Mouse (Mus musculus) lung, postnatal 0 days (tissue): Measurements from ENCODE around the gene Tes3-ps. TPM values are rescaled to one million over a fixed set of nuclear protein-coding genes. Genes with fewer than 3 reads are reported as not detected.

Source experiments
- ATAC-seq: fragments of 200-750 bp; cut with Nextera tagmentation; 2 replicates; pipeline ENCODE4 v1.8.0; 2017; ENCODE audit warnings: moderate library complexity
- DNase-seq: peaks from one replicate; pipeline ENCODE4 v3.0.0-alpha.2; 2016; ENCODE audit warnings: low spot score
- H3K27ac ChIP-seq: fragments of 300-500 bp; sonication (generic); 2 replicates; pipeline ENCODE4 v1.5.1; 2014; ENCODE audit warnings: antibody characterized with exemption, mild to moderate bottlenecking, low read length, mixed read lengths
- H3K27me3 ChIP-seq: fragments of 300-500 bp; sonication (generic); replicated peaks from 2 replicates; pipeline ENCODE4 v1.6.1; 2014; ENCODE audit warnings: low read length, mixed read lengths; ENCODE audit not compliant: insufficient read depth
- H3K36me3 ChIP-seq: fragments of 300-500 bp; sonication (generic); 2 replicates; pipeline ENCODE4 v1.6.1; 2014; ENCODE audit warnings: low read length, mixed read lengths; ENCODE audit not compliant: insufficient read depth
- H3K4me1 ChIP-seq: fragments of 300-500 bp; sonication (generic); 2 replicates; pipeline ENCODE4 v1.6.1; 2014; ENCODE audit warnings: antibody characterized with exemption, low read depth, low read length, mixed read lengths; ENCODE audit not compliant: insufficient read depth
- H3K4me2 ChIP-seq: fragments of 300-500 bp; sonication (generic); replicated peaks from 2 replicates; pipeline ENCODE4 v1.6.1; 2014; ENCODE audit warnings: low read depth, mild to moderate bottlenecking, low read length, moderate library complexity, mixed read lengths
- H3K4me3 ChIP-seq: fragments of 300-500 bp; sonication (generic); 2 replicates; pipeline ENCODE4 v1.5.1; 2014; ENCODE audit warnings: low read depth, low read length
- H3K9ac ChIP-seq: fragments of 300-500 bp; sonication (generic); replicated peaks from 2 replicates; pipeline ENCODE4 v1.6.1; 2014; ENCODE audit warnings: low read depth, mild to moderate bottlenecking
- H3K9me3 ChIP-seq: fragments of 300-500 bp; sonication (generic); 2 replicates; pipeline ENCODE4 v1.6.1; 2016; ENCODE audit warnings: low read length, mixed read lengths
- CTCF ChIP-seq: IDR thresholded peaks from 2 replicates; pipeline ENCODE4 v1.5.1; 2016; ENCODE audit warnings: antibody characterized with exemption, mild to moderate bottlenecking
- EP300 ChIP-seq: IDR thresholded peaks from 2 replicates; pipeline ENCODE4 v1.6.1; 2016; ENCODE audit warnings: antibody characterized with exemption, mild to moderate bottlenecking, control low read depth
- WGBS: fragments of 180-500 bp; shearing (Covaris S2); extraction: QIAGEN DNeasy Blood & Tissue Kit; methylation state at CpG from one replicate; pipeline ENCODE4 v1.1.7; 2014; 5-methylcytosine and 5-hydroxymethylcytosine counted together
- polyA plus RNA-seq: library from polyadenylated mRNA; unstranded; fragments of >200 nt; fragmentation: Nextera tagmentation; extraction: Ambion mirVana; gene quantifications from 2 replicates; pipeline ENCODE4 v1.2.1, GENCODE M21; 2015

Gene Tes3-ps
- 0.35 and 0.49 TPM in 2 replicates for polyA plus RNA-seq

DNA sequence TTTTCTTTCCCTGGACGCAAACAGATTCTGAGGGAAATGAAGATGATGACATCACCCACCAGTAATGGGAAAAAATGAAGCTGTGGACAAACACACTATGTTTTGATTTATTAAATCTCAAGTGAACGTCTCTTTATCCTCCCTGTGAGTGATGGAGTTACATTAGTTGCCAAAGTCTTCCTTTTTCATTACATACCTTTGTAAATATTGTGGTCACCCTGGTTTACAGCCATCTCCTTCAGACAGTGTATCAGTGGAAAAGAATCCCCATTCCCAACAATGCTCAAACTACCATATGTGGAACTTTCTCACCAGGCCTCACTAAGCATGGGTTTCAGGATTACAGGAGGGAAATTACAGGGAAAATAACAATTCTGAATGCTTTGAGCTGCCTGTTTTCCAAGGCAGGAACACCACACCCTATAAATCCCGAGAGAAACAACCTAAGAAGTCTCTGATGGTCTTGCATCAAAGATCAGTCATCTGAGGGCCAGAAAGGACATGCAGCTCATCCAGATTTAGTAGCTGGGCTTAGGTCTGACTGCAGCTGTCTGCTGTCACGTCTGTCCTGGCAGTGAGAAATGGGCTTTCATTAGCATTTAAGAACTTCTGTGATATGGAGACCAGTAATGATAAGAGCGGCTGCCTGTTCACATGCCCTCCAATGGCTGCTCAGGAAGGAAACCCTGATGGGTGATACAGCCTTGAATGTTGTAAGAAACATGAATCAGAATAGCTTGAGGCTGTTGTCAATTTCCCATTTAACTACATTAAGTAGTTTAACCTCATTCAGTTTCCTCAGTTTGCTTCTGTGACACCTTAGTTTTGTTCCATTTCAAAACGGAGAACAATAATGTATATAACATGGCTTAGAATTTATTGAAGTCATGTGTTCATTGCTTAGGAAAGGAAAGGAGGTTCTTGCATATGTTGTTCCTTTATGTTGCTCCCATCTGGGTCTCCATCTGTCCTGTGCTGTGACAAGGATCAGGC, at the start of gene Tes3-ps:
TSS of gene Tes3-ps (plus strand) at position 943 of the 993 bp plus-strand sequence.
- Histone ChIP-seq H3K27ac (no peak within 1 kb of the TSS), H3K9me3 (no peaks in the 10 kb centered on the region), H3K4me3 (no peak within 1 kb of the TSS), H3K4me2 (no peak within 1 kb of the TSS), H3K27me3 (no peaks in the 10 kb centered on the region), H3K36me3 (no peaks in the 10 kb centered on the region), H3K4me1 (no peaks in the 10 kb centered on the region), H3K9ac (no peak within 1 kb of the TSS)
- no peak for TF ChIP-seq CTCF
- no peak for TF ChIP-seq EP300
- no peak for DNase-seq
- no peak; the same call in 1 of the 2 replicates for ATAC-seq
- 61% methylated on average over 6 of the region's 6 CpGs for WGBS

DNA sequence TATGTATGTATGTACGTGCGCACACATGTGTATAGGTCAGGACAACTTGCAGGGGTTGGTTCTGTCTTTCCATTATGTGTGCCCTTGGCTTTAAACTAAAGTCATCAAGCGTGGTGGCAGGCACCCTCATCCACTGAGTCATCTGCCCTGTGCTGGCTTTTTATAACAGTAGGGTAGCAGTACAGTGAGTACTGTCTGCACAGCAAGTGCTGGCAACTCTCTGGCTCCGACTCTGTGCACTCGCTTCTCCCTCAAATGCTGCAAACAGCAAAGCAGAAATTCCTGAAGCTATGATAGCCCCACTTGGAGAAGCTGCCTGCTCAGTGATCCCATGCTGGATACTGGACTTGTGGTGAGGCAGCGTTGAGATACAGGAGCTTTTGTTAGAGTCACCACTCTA, 48.7 kb upstream of the Tes3-ps start:
- Histone ChIP-seq H3K27me3 (no peaks in the 10 kb centered on the region), H3K27ac (no peak overlapping the region), H3K9ac (no peak overlapping the region), H3K36me3 (peaks cover 9% of the 10 kb centered on the region; the same call in 1 of the 2 replicates), H3K4me3 (no peak overlapping the region), H3K4me1 (no peaks in the 10 kb centered on the region), H3K9me3 (no peaks in the 10 kb centered on the region), H3K4me2 (no peak overlapping the region)
- ATAC-seq = no peak
- WGBS = 97% methylated on average over 6 of the region's 6 CpGs
- TF ChIP-seq EP300 (no peak), CTCF (no peak)
- no peak for DNase-seq

DNA sequence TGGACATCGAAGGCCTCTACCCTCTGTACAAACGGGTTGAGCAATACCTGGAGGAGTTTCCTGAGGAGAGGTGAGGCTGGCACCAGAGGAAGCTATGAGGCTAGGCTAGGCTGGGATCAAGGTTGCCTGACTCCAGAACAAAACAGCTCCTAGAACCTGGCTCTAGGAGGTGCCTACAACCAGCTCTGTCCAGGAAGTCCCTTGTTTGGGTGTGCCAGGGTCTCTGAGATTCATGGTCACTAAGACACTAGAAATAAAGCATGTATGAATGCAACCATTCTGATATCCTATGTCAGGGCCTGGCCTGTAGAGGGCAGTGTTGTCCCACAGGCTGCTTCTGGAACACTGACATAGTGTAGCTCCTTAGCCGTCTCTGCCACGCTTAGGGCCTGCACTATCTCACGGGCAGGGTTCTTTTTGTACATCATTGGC, 43.8 kb upstream of the Tes3-ps start:
- no peaks in the 10 kb centered on the region for H3K4me1 ChIP-seq
- no peaks in the 10 kb centered on the region for H3K9me3 ChIP-seq
- no peak overlapping the region for H3K9ac ChIP-seq
- no peak overlapping the region for H3K4me3 ChIP-seq
- H3K27ac ChIP-seq = no peak overlapping the region
- ATAC-seq (peak; percentile 90), DNase-seq (peak; percentile 91)
- H3K36me3 ChIP-seq = no peaks in the 10 kb centered on the region; the same call in 1 of the 2 replicates
- TF ChIP-seq EP300 = no peak
- TF ChIP-seq CTCF = peak; percentile 99
- no peak overlapping the region for H3K4me2 ChIP-seq
- H3K27me3 ChIP-seq = no peaks in the 10 kb centered on the region
- WGBS = 27% methylated on average over 5 of the region's 5 CpGs

DNA sequence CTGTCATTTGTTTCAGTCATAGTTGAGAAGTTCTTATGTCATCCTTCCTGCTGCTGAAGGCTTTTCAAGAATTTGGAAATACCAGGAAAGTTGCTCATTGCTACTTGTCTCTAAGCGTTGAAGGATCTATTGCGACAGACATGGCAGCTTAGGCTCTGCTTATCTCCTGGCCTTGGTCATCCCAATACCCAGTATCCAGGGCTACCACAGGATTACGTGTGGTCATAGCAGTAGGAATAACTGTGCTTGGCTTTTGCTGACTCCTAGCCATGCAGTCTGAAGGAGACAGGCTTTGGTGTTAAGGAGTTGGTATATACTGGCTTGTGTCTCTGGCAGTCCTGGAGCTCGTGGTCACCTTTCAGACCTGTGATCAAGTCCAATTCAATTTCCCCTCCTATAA, 32.8 kb upstream of the Tes3-ps start:
- DNase-seq = peak; percentile 84
- H3K9me3 ChIP-seq = no peaks in the 10 kb centered on the region
- no peaks in the 10 kb centered on the region for H3K4me1 ChIP-seq
- TF ChIP-seq CTCF (no peak), EP300 (no peak)
- 58% methylated on average over 4 of the region's 4 CpGs for WGBS
- H3K4me3 ChIP-seq = no peak overlapping the region
- H3K36me3 ChIP-seq = peaks cover 13% of the 10 kb centered on the region
- ATAC-seq = peak; percentile 32
- no peaks in the 10 kb centered on the region for H3K27me3 ChIP-seq
- no peak overlapping the region for H3K4me2 ChIP-seq
- H3K27ac ChIP-seq = peak overlapping the region; percentile 78
- H3K9ac ChIP-seq = no peak overlapping the region

DNA sequence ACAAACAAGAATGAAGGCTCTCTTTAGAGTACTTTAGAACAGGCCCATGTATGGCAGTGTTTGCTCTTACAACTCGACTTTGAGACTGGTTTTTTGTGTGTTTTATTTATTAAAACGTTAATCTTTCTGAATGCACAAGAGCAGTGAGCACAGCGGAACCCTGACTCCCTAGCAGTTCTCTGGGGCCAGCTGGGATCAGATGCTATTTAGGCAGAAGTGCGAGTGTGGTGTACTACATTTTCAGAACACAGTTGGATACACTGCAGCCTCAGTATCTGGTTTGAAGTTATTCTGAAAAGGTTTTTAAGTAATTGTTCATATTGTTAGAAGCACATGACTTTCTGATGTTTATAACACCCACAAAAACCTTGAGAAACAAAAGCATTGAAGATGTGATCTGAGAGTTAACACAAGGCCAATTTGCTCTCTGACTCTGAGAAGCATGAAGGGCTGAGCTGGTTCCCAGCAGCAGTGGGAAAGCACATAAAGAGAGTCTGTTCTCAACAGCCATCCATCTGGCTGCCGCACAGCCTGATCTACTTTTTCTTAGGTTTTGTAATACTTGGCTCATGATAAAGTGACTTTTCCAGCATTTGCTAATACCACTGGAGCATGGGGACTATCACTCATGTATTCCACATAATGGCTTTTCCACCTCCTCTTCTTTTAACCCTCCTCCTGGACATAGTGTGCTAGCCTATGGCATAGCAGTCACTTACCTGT, 32.3 kb upstream of the Tes3-ps start:
- no peak overlapping the region for H3K4me2 ChIP-seq

More for the DNA sequence above, 32.3 kb upstream of the Tes3-ps start:
- Histone ChIP-seq H3K9ac (no peak overlapping the region), H3K36me3 (peaks cover 13% of the 10 kb centered on the region), H3K4me1 (no peaks in the 10 kb centered on the region), H3K4me3 (no peak overlapping the region), H3K27me3 (no peaks in the 10 kb centered on the region), H3K9me3 (no peaks in the 10 kb centered on the region), H3K27ac (peak overlapping the region; percentile 78)
- TF ChIP-seq CTCF (no peak), EP300 (no peak; the same call in 1 of the 2 replicates)
- WGBS = 50% methylated on average over 5 of the region's 5 CpGs
- DNase-seq = peak; percentile 68
- peak; percentile 63 for ATAC-seq
